Mouse (Mus musculus) neutrophil, adult 5-6 weeks (primary cell): ENCODE measurements around the gene Supt7l. TPM values are rescaled to one million over a fixed set of nuclear protein-coding genes. Genes with fewer than 3 reads are reported as not detected.

ENCODE experiments used
- ATAC-seq: fragments of 151-379, 151-347 bp; 2 replicates; pipeline ENCODE4 v1.8.0; 2017; ENCODE audit warnings: mild to moderate bottlenecking, moderate TSS enrichment; ENCODE audit not compliant: insufficient number of reproducible peaks, poor library complexity, low FRiP score, severe bottlenecking; ENCODE audit errors: extremely low read depth
- total RNA-seq: library from RNA; stranded (forward); fragments of 200-1000 nt; gene quantifications from 2 replicates; pipeline ENCODE4 v1.2.3, GENCODE M21; 2017

Gene Supt7l
- total RNA-seq, 1 experiment from 2014 or later, result 16.2 TPM

DNA sequence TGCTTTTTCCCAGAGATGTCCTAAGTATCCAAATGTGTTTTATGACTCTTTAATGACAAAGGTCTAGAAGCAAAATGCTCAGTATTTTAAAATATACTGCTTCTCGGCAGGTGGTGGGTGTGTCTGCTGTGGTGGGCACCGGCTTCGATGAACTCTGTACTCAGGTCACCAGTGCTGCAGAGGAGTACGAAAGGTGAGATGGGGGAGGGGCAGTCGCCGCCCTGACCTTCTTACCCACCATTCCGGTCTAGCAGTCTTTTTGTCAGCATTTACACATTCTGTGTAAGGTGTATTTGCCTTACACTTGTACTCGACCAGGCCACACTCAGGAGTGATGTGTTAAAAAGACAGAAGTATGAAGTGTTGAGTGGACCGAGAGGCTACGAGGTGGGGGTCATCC is 22.8 kb downstream of the Supt7l start:
- ATAC-seq, result no peak

DNA sequence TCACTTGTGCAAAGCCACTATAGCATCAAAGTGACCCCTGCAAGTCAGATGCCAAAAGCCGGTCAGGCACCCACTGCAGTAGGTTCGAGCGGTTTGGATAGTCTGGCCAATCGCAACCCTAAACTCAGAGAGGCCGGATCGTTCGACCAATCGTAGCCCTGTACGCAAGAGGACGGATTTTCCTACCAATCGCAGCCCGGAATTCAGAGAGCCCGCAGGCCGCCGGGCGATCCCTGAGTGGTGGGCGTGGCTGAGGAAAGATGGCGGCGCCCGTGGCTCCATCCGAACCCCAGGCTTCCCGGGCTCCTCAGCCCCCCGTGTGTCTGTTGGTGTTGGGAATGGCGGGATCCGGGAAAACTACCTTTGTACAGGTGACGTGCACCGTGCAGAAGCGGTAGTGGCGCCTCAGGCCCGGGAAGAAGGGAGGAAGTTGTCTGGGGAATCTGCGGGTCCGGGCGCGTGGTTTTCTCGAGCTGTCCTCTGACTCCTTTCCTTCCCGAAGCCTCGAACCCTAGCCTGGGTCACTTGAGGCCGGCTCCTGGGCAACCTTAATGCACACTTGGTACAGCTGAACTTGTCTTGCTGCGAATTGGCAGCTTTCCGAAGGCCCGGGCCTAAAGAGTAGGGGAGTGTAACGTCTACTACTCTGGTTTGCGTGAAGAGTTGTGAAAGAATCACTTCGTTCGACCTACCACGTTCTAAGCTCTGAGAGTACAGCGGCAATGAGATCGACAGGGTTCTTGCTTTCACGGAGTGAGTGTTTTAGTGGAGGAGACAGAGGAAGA is 32.9 kb downstream of the Supt7l start, which contains the start of gene Gpn1:
Gene Gpn1, plus strand, starts transcription at position 229 of the 785 bp plus-strand sequence.
- peak; percentile 98 for ATAC-seq

DNA sequence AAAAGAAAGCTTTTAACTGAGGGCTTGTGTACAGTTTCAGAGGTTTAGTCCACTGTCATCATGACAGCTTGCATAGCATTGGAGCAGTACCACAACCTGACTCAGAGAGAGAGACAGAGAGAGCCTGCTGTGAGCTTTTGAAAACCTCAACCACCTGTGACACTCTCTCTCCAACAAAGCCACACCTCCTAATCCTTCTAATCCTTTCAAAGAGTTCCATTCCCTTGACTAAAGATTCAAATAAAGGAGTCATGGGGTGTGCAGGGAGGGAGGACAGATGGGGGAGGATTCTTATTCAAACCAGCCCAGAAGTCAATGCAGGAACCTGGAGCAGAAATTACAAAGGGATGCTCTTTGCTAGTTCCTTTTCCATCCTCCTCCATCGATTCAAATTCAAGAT is 35.6 kb downstream of the Supt7l start:
- no peak for ATAC-seq

DNA sequence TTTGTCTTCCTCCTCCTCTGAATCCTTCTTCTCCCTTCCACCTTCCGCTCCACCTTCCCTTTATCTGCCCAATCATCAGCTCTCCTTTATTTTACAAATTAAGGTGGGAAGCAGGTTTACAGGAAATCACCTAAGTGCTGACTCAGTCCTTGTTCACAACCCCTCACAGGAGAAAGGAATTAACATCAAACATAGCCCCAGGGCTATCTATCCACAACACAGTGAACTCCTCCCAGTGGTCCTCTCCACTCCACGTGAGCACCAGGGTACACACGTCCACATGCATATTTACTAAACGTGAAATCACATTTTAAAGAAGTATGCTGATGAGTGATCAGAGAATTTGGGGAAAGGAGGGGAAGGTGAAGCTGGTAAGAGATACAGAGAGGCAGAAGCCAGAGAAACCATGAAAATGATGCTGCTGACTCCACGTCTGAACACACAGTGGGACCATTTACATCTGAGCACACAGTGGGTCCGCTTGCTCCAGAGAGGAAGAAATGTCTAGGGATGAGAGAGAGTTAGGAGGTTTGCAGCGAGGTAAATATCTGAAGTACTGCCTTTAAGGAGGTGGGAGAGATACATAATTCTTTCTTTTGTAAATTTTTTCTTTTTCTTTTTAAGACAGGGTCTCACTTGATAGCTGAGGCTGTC is 38.4 kb downstream of the Supt7l start:
- no peak for ATAC-seq

DNA sequence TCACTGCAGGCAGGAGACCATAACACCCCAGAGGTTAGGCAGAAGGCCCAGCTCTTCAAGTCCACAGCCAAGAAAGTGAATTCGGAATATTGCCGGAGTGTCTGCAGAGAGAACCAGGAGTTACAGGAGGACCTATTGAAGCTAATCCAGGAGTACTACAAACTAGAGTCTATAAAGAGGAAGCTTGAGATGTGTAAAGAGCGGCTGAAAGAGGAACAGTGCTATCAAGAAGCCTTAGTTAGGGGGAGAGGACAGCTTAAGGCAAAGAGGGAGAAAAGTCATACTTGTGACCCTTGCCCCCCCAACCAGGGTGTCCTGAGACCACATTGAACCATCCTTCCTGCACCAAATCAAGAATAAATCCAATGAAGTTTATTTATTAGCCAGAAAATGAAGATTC is 39.7 kb downstream of the Supt7l start:
- 0 out of 2 replicates have a peak, but pooled peaks have one; percentile 26 for ATAC-seq

DNA sequence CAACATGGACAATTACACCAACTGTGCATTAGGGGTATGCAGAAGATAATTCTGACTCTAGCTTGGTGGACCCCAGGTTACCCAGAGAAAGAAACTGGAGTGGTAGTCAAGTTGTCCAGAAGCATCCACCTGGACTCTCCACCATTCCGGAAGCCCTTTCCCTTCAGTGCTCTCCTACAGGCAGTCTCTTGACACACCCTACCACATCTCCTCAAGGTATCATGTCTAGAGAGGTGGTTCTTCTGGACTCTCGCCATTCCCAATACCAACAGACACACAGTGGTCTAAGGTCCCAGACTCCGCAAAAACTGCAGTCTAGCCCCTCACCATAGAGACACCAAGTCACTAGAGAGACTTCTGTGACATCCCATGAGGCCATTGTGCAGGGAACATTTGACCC is 42.2 kb downstream of the Supt7l start, which contains the start of gene 4930548H24Rik:
Gene 4930548H24Rik, plus strand, starts transcription at position 301 of the 400 bp plus-strand sequence.
- no peak for ATAC-seq

DNA sequence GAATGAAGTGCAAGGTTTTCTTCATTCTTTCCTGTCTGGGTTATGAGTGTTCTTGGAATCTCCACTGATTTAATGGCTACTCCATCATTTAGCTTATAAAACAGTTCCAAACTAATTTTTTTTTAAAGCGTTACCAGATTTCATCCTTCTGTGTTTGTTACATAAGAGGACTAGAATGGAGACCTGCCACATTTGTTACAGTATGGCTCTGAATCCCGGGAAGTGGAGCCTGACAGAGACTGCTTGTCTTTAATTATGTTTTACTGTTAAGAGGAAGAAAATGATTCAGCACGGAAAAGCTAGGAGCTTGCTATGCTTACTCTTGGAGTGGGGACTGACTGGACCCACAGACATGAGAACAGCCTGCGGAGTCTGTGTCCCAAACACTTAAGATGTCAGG is 47.1 kb downstream of the Supt7l start:
- no peak for ATAC-seq

DNA sequence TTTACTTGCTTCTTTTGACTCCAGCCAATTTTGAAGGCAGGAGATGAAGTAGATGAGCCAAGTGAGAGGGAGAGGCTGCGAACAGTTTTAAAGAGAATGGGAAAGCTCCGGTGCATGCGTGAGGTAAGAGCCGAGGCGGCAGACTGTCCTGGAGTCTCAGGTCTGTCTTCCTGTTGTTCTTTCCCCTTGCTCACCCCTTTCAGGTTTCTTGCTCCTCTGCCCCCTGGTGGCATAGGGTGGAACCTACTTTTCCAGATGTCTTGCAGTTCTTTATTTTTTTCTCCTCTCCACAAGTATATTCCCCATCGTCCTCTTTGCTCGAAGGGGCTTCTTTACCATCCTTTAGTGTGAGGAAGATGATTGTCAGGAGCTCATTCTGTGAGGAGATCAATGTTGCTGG is 57.3 kb downstream of the Supt7l start:
- ATAC-seq, result peak; percentile 31; the same call in 1 of the 2 replicates

DNA sequence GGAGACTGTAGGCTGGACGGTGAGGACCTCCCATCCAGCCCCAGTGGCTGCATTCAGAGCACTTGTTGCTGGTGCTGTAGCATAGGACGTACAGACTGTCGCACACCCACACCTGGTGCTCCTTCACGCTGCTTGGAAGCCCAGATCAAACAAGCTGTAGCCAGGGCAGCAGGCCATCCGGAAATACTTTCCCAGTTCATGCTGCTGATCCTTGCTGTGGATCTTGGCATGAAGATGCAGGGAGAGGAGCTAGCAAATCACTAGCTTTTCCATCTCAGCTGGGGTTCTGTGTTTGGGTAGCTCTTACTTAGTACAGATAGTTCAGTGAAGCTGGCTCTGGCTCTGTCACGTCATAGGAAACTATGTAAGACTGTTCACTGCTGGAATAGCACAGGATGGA is 57.9 kb downstream of the Supt7l start:
- no peak for ATAC-seq

DNA sequence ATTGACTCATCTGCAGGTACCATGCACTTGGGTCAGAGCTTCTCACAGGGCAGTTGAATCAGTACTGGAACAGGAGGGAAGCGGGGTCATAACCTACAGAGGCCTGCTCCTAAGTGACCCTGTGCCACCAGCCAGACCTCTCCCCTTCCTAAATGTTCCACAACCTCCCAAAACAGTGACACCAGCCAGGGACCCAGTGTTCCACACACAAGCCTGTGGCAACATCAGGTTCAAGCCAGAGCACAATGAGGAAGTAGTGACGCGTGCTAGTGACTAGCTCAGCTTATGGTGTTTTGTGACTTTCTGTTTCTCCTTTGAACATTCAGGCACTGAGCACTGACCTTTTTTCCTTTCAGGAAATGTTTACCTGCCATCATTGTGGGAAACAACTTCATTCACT is 59.8 kb downstream of the Supt7l start:
- ATAC-seq, result peak; percentile 84

Other genes starting within 250 kb of the Supt7l start
- 30.0 and 51.6 TPM in 2 replicates for gene Ift172, start 236.7 kb downstream of the Supt7l start, total RNA-seq
- not detected in 2 replicates for gene Fndc4, start 231.7 kb downstream of the Supt7l start, total RNA-seq
- not detected in 2 replicates for gene Gckr, start 230.4 kb downstream of the Supt7l start, total RNA-seq
- gene Zfp512, start 75.4 kb downstream of the Supt7l start, total RNA-seq, result 38.9 and 42.7 TPM in 2 replicates
- gene 4930548H24Rik, start 42.1 kb downstream of the Supt7l start, total RNA-seq, result 0.86 and 1.2 TPM in 2 replicates
- gene Gpn1, start 33.1 kb downstream of the Supt7l start, total RNA-seq, result 20.5 and 26.8 TPM in 2 replicates
- gene Slc4a1ap, start 812 bp downstream of the Supt7l start, total RNA-seq, result 97.4 and 104 TPM in 2 replicates
- 244 and 247 TPM in 2 replicates for gene Mrpl33, start 69.1 kb upstream of the Supt7l start, total RNA-seq
- 3.6 and 7.2 TPM in 2 replicates for gene Rbks, start 169.8 kb upstream of the Supt7l start, total RNA-seq
- 43.1 and 51.3 TPM in 2 replicates for gene Babam2, start 169.9 kb upstream of the Supt7l start, total RNA-seq